Mouse (Mus musculus) layer of hippocampus, postnatal 14 days (tissue): Measurements from ENCODE around the gene Armh4. TPM values are rescaled to one million over a fixed set of nuclear protein-coding genes. Genes with fewer than 3 reads are reported as not detected.
A peak's percentile ranks its signal among the peaks of the same experiment; 100 is the strongest.

Experiments used
- DNase-seq, 2 experiments: peaks; one replicate each; pipeline ENCODE4 v3.0.0; 2021 to 2022; ENCODE audit warnings: low spot score in 2 of 2, mixed read lengths in 1 of 2
- total RNA-seq, 2 experiments: library from RNA; stranded (reverse); gene quantifications; 2 replicates each; pipeline ENCODE4 v1.2.3; 2021

The Armh4 gene
- total RNA-seq, 2 experiments from 2014 or later: 33.4 to 33.9 TPM

DNA sequence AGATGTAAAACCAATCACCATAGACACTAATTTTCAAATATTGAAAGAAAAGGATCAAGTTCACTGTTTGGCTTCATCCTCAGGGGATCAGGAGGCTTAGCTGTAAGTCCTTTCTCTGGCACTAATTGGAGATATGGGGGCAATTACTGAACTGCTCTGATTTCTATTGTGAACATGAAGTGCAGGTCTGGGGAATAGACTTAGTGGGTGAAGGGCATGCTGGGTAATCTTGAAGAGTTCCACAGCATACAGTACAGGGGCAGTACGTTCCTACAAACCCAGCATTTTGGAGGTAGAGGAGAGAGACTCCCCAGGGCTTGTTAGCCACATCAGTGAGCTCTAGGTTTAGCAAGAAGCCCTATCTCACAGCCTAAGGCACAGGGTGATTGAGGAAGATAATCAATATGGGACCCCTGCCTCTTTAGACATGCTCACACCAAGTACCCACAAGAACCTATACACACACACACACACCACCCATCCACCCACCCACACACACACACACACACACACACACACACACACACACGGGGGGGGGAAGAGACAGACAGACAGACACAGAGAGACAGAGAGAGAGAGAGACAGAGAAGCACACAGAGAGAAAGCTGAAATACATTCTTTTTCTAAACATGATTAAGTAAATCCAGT is 44.6 kb downstream of the Armh4 start:
- DNase-seq: no peak

- DNase-seq: peak in 1 of 2 experiments; percentile 59
Observed at GRCm38 (mm10) chr14:49733950-49734349, 49.2 kb downstream of the Armh4 start.

DNA sequence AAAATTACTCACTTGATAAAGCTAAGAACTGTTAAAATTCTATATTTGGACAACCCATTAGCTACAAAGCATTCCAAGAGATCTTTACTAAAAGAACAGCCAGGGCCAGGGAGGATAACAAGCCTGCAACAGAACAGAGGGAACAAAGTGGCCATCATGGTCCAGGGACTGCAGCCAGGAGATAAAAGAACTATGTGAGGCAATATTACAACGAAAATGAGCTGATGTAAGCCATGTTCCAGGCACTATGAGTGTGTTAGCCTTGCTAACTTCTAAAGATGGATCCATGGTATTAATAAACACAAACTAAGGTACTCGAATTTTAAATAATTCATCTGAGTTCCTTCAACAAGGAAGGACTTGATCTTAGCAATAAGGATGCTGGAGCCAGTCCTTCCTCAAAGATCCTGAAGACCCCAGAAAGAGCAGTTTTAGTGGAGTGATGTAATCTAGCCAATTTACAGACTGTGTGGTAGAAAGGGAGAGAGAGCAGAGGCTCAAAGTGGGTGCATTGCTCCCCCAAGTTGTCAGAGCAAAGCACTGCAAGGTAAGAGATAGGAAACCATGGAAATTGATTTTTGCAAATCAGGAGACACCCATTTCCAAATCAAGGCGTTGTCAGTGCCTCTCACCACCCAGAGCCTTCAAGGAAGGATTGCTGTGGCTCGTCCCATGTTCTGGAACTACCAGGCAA is 59.7 kb downstream of the Armh4 start:
- peak in 1 of 2 experiments; percentile 31 for DNase-seq

DNA sequence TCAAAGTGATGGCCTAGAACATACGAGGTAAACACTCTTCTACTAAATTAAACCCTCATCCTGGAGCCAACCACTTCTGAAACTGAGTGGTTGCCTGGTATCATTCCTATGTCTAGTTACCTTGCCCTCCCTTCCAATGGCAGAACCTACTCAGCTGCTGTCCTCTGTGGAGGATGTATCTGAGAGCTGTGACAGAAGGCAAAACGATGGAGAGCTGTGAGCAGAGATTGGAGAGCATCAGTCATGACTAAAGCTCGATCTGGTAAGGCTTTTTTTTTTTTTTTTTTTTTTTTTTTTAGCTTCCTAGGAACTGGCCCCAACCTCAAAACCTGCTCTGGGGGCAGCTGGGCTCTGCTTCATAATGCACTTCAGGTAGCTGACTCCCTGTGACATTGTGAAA is 60.4 kb downstream of the Armh4 start:
- DNase-seq: no peak

DNA sequence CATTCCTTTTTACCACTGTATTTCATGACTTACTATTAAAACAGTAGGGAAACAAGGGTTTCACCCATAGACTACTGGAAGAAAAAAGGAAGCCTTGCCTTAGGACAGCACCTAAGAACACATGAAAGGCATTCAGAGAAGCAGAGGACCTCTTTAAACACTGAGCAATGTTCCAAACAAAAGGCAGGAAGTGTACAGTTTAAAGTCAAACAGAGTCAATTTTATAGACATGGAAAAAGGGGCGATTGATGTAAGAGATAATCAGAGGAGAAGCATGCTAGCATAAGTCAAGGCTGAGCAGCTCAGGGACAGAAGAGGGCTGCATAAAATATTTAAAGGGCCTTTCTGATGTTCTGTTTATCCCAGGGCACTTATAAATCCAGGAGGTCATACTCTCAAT is 61.9 kb downstream of the Armh4 start:
- no peak for DNase-seq

DNA sequence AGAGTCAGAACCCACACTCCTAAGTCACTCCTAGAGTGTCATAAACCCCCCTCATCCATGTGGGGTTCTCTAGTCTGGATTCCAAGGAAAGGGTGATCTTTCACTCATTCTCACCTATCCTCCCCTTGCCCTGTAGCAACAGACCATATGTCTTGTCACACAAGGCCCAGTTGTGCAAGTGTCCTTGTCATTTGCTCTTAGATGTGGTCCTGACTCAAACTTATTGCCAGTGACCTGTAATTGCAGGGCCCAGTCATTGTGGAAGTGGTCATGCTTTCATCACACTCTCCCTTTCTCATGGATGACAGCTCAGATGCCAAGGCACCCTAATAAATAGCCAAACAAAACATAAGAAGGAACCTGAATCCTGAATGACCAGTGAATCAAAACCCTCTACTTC is 63.5 kb downstream of the Armh4 start:
- no peak for DNase-seq

DNA sequence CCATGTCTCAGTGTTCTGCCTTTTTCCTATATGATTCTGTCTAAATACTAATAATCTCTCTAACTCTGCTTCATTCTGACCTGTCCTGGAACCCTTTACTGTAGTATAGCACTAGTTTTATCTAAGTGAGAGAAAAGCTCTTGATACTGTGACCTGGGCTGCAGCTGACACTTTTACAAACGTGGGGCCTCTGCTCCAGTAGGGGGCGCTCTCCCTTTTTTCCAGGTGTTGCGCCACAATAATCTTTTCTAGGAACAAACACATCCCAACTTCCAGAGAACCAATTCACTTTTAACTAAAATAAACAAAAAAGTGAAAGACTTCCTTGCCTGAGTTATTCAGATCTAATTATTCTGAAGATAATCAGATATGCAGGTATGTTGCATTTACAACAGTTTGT is 72.2 kb downstream of the Armh4 start:
- no peak for DNase-seq

DNA sequence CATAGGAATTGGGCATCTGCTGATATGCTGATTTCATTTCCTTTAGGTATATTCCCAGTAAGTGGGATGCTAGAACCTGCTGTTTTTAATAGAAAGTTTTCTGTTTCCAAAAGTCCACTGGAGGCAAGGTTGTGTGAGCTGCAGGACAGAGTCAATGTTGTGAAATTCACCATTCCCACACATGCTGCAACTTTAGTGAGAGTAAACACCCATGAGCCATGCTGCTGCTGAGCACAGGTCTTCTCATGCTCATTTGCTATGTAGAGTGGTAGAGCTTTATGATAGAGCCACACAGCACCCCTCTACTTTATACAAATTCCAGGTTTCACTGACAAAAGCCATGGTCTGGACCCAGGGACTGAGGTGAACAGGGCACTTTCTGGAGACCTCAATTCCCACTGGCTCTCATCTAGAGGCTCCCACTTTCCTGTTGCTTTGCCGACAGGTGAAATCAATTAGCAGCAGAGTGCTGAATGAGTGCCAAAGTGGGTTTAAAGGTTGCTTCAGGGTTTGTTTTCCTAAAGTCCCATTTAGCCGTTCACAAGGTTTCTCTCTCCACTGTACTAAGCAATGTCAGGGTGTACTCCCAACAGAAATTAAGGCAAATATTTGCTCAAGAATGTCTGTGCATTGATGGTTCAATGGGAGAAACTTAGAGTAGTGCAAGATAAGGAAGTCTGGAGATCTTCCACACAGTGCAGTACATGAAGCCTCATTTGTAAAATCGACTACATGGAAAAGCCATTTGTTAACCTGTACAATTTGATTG is 79.6 kb downstream of the Armh4 start:
- no peak for DNase-seq

DNA sequence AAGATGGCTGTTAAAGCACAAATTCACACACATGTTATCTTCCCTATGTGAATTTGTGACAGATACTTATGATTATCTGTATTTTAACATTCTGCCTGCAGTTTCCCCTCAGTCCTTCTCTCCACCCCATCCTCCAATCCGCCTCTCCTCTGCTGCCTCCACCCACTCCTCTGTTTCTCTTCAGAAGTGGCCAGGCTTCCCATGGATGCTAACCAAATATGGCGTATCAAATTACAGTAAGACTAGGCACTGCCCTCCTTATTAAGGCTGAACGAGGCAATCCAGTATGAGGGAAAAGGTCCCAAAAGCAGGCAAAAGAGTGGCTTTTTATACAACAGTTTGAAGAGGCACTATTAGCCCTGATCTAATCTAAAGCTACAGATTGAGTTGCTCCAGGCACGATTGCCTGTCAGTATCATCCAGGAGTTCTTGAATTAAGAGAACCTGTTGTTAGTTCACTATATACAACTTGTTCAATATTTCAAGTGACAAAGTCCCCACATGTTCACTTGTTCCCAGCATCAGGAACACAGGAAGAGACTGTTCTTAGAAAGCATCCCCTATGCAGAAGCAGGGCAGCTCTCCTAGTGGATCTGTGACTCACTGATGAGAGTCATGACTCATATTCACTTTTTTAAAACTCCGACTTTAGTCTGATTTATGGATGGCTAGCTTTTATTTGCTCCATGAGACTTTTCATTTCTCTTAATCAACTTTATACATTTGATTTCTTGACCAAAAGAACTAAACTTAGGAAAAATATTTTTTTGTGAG is 103.5 kb downstream of the Armh4 start:
- no peak for DNase-seq

DNA sequence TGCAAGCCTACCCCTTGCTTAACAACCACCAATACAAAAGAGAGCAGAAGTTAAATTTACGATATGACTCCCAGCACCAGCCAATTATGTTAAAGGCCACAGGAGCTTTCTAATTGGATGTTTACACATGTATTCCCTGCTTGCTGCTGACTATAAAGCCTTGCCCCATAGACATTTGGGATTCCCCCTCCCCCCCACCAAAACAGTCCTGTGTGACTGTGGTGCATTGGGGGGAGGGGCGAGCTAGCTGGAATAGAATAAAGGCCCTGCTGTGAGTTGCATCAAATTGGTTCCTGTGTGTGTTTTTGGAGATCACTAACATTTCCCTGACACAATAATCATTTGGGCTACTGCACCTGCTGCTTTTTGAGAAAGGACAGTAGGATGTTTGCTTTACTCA is 106.6 kb downstream of the Armh4 start:
- DNase-seq: no peak

DNA sequence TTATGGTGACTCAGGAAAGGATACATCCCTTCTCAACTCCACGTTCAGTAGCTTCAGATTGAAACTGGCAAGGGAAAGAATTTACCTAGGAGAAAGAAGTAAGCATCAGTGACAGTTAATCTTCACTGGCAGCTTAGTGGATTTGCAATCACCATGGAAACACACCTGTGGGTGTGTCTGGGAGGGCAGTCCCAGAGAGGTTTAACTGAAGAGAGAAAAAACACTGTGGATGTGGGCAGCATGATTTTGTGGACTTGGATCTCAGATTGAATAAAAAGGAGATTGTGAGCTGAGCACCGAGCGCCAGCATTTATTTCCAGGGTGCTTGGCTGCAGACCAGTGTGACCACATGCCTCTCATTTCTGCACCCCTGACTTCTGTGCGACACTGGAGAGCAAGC is 122.7 kb downstream of the Armh4 start:
- DNase-seq: no peak

- DNase-seq: no peak
Observed at GRCm38 (mm10) chr14:49649191-49649590, 134.0 kb downstream of the Armh4 start.

DNA sequence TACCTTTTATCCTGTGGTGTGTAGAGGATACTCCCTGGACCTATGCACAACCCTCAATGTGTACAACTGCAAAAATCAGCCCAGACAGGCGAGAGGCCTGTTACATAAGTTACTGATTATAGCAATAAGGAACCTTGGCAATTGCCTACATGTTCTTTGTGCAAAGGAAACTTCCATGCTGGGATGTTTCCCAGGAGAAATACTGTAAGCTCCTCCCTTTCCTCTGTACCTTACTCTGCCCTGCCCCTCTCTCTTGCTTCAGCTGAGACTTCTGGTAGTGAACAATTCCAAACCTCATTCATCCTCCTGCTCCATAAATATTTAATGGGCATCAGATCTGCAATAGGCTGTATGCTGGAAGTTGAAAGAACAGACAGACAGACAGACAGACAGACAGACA is 145.8 kb downstream of the Armh4 start:
- no peak for DNase-seq

DNA sequence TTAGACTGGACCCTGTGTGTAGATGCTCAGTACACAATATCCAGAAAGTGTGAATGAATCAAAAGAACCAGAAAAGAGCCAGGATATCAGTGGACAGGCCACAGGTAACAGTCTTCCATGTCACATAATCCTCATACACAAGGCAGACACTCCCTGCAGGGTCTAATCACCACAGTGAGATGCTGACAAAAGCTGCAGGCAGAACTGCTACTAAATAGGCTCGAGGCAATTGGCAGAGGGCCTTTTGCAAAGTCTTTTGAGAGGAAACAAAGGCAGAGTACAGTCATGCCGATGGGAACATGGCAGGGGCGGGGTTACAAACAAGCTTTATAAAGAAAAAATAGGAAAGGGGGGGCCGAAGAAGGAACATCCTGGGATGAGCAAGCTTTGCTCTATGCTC is 157.1 kb downstream of the Armh4 start:
- DNase-seq: no peak

Other genes with a start within 250 kb of the Armh4 start
- gene Olfr722, start 118.6 kb upstream of the Armh4 start, total RNA-seq: not detected
- gene Olfr723, start 148.4 kb upstream of the Armh4 start, total RNA-seq: not detected
- gene Olfr724, start 179.9 kb upstream of the Armh4 start, total RNA-seq: not detected